Mouse (Mus musculus): ENCODE measurements around the gene Gpsm2. TPM values are rescaled to one million over a fixed set of nuclear protein-coding genes. Genes with fewer than 3 reads are reported as not detected.

The Gpsm2 gene
- total and polyA plus RNA-seq, 3 experiments: 9.7 to 11.2 (median 10.4) TPM

DNA sequence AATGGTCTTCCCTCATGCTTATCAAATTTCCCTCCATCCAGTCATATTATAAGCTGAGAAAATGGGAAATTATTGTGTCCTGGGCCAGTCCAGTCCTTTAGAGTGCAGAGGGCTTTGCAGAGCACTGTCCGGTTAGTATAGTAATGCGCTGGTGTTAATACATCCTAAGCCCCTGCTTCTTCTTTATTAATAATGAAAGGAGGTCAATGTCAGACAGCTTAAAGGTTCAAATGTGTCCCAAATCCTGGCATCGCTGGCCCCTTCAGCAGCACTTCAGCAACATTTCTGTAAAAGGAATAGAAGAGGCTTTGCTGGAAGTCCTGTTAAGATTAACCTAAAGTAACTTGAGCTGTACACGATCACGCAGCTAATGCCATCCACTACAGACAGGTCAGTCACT, 10.8 kb downstream of the Gpsm2 start:
- H3K36me3 ChIP-seq (replicated peaks in 1 of 2; ENCODE audit: control insufficient read depth in 1 of 2, insufficient read depth in 1 of 2, low read length in 1 of 2): peaks cover 0 to 6% of the 10 kb centered on the region in 2 experiments
- H3K9me3 ChIP-seq (replicated peaks; ENCODE audit: low read length): no peaks in the 10 kb centered on the region
- H3K27ac ChIP-seq (ENCODE audit: insufficient read depth, low read depth): no peak overlapping the region
- H3K27me3 ChIP-seq (replicated peaks): no peaks in the 10 kb centered on the region
- DNase-seq (ENCODE audit: extremely low read depth): no peak
- in situ Hi-C loops (cut with MboI; ENCODE audit: low pct_ligation_motif_present, low pct_unique_long_range_greater_than_20kb, low sequenced_read_pairs): no loop called here
- no peak overlapping the region for H3K9ac ChIP-seq (ENCODE audit: insufficient read depth, low read depth)
- no peaks in the 10 kb centered on the region for H3K4me1 ChIP-seq (ENCODE audit: control insufficient read depth in 1 of 2, insufficient read depth in 2 of 2)
- TF ChIP-seq MAFK (IDR thresholded peaks at IDR 0.05; ENCODE audit: insufficient replicate concordance, low read length): no peak
- no peak for TF ChIP-seq NELFE (IDR thresholded peaks at IDR 0.05; ENCODE audit: low read depth, low read length)
- TF ChIP-seq MEF2A (IDR thresholded peaks at IDR 0.05; ENCODE audit: borderline replicate concordance, low read depth, low read length): no peak
- no peak for TF ChIP-seq BHLHE40 (IDR thresholded peaks at IDR 0.05; ENCODE audit: low read depth, low read length)
- no peak overlapping the region for H3K4me2 ChIP-seq (ENCODE audit: insufficient read depth, low read depth, poor library complexity, severe bottlenecking)
- no peaks in the 10 kb centered on the region for H3K79me2 ChIP-seq (replicated peaks; ENCODE audit: control insufficient read depth, extremely low read depth, insufficient read depth, poor library complexity, severe bottlenecking)
- dilution Hi-C loops (cut with MboI; ENCODE audit: extremely low pct_ligation_motif_present, extremely low pct_unique_long_range_greater_than_20kb, low sequenced_read_pairs): no loop called here
- H3K4me3 ChIP-seq (replicated peaks in 1 of 3; ENCODE audit: low read depth in 2 of 3, low read length in 2 of 3, poor library complexity in 1 of 3): no peak overlapping the region

GRCm38 (mm10) chr3:108702789-108703188, 19.3 kb downstream of the Gpsm2 start:
- peaks cover 5 to 24% of the 10 kb centered on the region in 2 experiments for H3K36me3 ChIP-seq (replicated peaks in 1 of 2; ENCODE audit: control insufficient read depth in 1 of 2, insufficient read depth in 1 of 2, low read length in 1 of 2)
- no peak overlapping the region for H3K9ac ChIP-seq (ENCODE audit: insufficient read depth, low read depth)
- no peaks in the 10 kb centered on the region for H3K79me2 ChIP-seq (replicated peaks; ENCODE audit: control insufficient read depth, extremely low read depth, insufficient read depth, poor library complexity, severe bottlenecking)
- in situ Hi-C loops (cut with MboI; ENCODE audit: low pct_ligation_motif_present, low pct_unique_long_range_greater_than_20kb, low sequenced_read_pairs) (no loop called here), dilution Hi-C loops (cut with MboI; ENCODE audit: extremely low pct_ligation_motif_present, extremely low pct_unique_long_range_greater_than_20kb, low sequenced_read_pairs) (no loop called here)
- 0 out of 2 replicates have a peak overlapping the region, but pooled peaks have one; percentile 41 for H3K4me2 ChIP-seq (ENCODE audit: insufficient read depth, low read depth, poor library complexity, severe bottlenecking)
- no peak overlapping the region for H3K4me3 ChIP-seq (replicated peaks in 1 of 3; ENCODE audit: low read depth in 2 of 3, low read length in 2 of 3, poor library complexity in 1 of 3)
- TF ChIP-seq MEF2A (IDR thresholded peaks at IDR 0.05; ENCODE audit: borderline replicate concordance, low read depth, low read length) (peak; percentile 82), UBTF (IDR thresholded peaks at IDR 0.05; ENCODE audit: low read depth, low read length) (no peak), POLR2AphosphoS2 (IDR thresholded peaks at IDR 0.05; ENCODE audit: low read depth, low read length) (no peak), MAZ (IDR thresholded peaks at IDR 0.05; ENCODE audit: low read depth, low read length) (no peak), IRF4 (IDR thresholded peaks at IDR 0.05; ENCODE audit: low read depth, low read length) (peak; percentile 23; the same call in 1 of the 2 replicates), SIN3A (IDR thresholded peaks at IDR 0.05; ENCODE audit: low read length) (0 out of 2 replicates have a peak, but pooled peaks have one; percentile 24), NRF1 (IDR thresholded peaks at IDR 0.05; ENCODE audit: low read depth, low read length) (no peak)
- DNase-seq (ENCODE audit: extremely low read depth): peak; percentile 61
- no peaks in the 10 kb centered on the region for H3K9me3 ChIP-seq (replicated peaks; ENCODE audit: low read length)
- no peaks in the 10 kb centered on the region for H3K27me3 ChIP-seq (replicated peaks)
- H3K4me1 ChIP-seq (ENCODE audit: control insufficient read depth in 1 of 2, insufficient read depth in 2 of 2): peaks cover 13 to 26% of the 10 kb centered on the region in 2 experiments
- no peak overlapping the region for H3K27ac ChIP-seq (ENCODE audit: insufficient read depth, low read depth)

DNA sequence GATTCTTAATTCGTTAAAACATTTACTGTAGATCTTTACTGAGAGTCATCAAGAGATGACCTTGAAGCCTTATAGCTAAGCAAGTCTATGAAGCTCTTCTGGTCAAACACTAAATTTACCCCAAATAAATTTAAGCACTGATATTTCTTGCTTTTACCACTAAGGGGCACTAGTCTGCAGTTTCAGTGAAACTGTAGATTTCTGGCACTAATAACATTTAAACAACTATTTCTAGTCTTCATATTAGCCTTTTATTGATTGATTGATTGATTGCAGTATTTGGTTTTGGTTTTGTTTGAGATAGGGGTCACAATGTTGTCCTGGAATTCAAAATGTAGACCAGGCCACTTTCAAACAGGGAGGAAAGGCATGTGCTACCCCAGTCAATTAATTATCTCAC, 20.9 kb downstream of the Gpsm2 start:
- in situ Hi-C loops (cut with MboI; ENCODE audit: low pct_ligation_motif_present, low pct_unique_long_range_greater_than_20kb, low sequenced_read_pairs): no loop called here
- Histone ChIP-seq H3K36me3 (replicated peaks in 1 of 2; ENCODE audit: control insufficient read depth in 1 of 2, insufficient read depth in 1 of 2, low read length in 1 of 2) (peaks cover 7 to 32% of the 10 kb centered on the region in 2 experiments), H3K9me3 (replicated peaks; ENCODE audit: low read length) (no peaks in the 10 kb centered on the region), H3K27ac (ENCODE audit: insufficient read depth, low read depth) (no peak overlapping the region), H3K4me2 (ENCODE audit: insufficient read depth, low read depth, poor library complexity, severe bottlenecking) (no peak overlapping the region), H3K27me3 (replicated peaks) (no peaks in the 10 kb centered on the region), H3K79me2 (replicated peaks; ENCODE audit: control insufficient read depth, extremely low read depth, insufficient read depth, poor library complexity, severe bottlenecking) (no peaks in the 10 kb centered on the region), H3K4me1 (ENCODE audit: control insufficient read depth in 1 of 2, insufficient read depth in 2 of 2) (peaks cover 13 to 26% of the 10 kb centered on the region in 2 experiments), H3K9ac (ENCODE audit: insufficient read depth, low read depth) (no peak overlapping the region), H3K4me3 (replicated peaks in 1 of 3; ENCODE audit: low read depth in 2 of 3, low read length in 2 of 3, poor library complexity in 1 of 3) (no peak overlapping the region)
- DNase-seq (ENCODE audit: extremely low read depth): no peak
- TF ChIP-seq SMC3 (IDR thresholded peaks at IDR 0.05; ENCODE audit: low read depth, low read length) (peak; percentile 62), RAD21 (IDR thresholded peaks at IDR 0.05; ENCODE audit: low read depth, low read length) (peak; percentile 72), CTCF (conservative IDR thresholded peaks at IDR 0.05 in 1 of 2, IDR thresholded peaks at IDR 0.05 in 1 of 2; ENCODE audit: low read depth in 2 of 2, low read length in 2 of 2) (peak; percentile 7 to 73; a peak in 2 of 4 replicates), KAT2A (IDR thresholded peaks at IDR 0.05; ENCODE audit: insufficient replicate concordance, low read length) (no peak), MAX (IDR thresholded peaks at IDR 0.05; ENCODE audit: low read length) (no peak)
- dilution Hi-C loops (cut with MboI; ENCODE audit: extremely low pct_ligation_motif_present, extremely low pct_unique_long_range_greater_than_20kb, low sequenced_read_pairs): no loop called here
